Mouse (Mus musculus) heart, postnatal 0 days (tissue): ENCODE results near the gene Ppp1r8.

Source experiments
- CTCF ChIP-seq: IDR thresholded peaks from 2 replicates; pipeline ENCODE4 v1.5.1; 2016; ENCODE audit warnings: antibody characterized with exemption, control low read depth, low read depth
- EP300 ChIP-seq: IDR thresholded peaks from 2 replicates; pipeline ENCODE4 v1.6.1; 2016; ENCODE audit warnings: antibody characterized with exemption, low read depth

- TF ChIP-seq CTCF (no peak), EP300 (no peak)
Observed at GRCm38 (mm10) chr4:132805599-132806197, 37.3 kb downstream of the Ppp1r8 start.
